ENCODE assay signal across 8 mouse cellular contexts in the genomic region with DNA sequence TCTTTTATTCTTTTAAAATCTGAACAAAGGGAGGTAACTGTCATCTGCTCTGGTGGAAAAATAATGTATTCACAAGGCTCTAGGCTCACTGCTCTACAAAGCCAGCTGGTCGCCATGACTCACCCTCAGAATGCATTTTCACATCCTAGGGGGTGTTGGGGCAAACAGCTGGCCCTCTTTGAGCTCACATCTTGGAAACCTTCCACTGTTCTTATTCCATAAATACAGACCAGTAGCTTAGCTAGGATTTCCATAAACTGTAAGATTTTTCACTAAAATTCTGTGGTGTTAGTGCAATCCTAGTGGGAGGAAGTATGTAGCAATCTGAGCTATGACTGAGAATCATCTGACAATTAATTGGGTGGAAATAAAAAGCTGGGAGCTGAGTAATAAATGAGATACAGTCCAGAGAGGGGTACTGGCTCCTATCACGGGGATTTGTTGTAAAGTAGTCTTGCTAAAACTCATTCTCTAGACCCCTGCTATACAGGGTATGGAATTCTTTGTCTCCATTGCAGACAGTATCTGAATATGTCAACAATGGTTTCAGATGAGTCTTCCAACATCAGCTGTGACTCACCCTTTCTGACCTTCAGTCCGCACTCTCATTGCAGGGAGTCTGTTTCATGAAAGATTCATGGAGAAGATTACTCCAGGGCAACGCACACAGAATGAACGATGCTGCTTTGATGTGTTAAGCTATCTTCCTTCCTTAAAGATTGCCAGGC.
DNase-seq lines count a peak whose midpoint lies in the region; ATAC-seq lines count a peak whose summit lies in the region.

No protein-coding gene starts in this region.

- 65% methylated on average over 5 of the region's 5 CpGs for WGBS in embryonic facial prominence, embryonic 14.5 days
- 80% methylated on average over 5 of the region's 5 CpGs for WGBS in embryonic facial prominence, embryonic 10.5 days
- WGBS in kidney, embryonic 15.5 days, result 59% methylated on average over 5 of the region's 5 CpGs

- no peak overlapping the region for H3K4me3 ChIP-seq in embryonic facial prominence, embryonic 14.5 days (ENCODE audit: low read depth, low read length)
- H3K4me3 ChIP-seq in embryonic facial prominence, embryonic 10.5 days, result no peak overlapping the region
- no peak overlapping the region for H3K4me3 ChIP-seq in kidney, embryonic 15.5 days (replicated peaks)

- no peak overlapping the region for H3K4me2 ChIP-seq in embryonic facial prominence, embryonic 14.5 days (ENCODE audit: low read depth, low read length)
- H3K4me2 ChIP-seq in kidney, embryonic 15.5 days, result no peak overlapping the region

- no peaks in the 10 kb centered on the region for H3K27me3 ChIP-seq in embryonic facial prominence, embryonic 14.5 days (replicated peaks; ENCODE audit: control insufficient read depth, insufficient read depth, low read length)
- no peaks in the 10 kb centered on the region for H3K27me3 ChIP-seq in embryonic facial prominence, embryonic 10.5 days (replicated peaks; ENCODE audit: low read depth, poor library complexity, severe bottlenecking)
- no peaks in the 10 kb centered on the region for H3K27me3 ChIP-seq in kidney, embryonic 15.5 days

- H3K36me3 ChIP-seq in embryonic facial prominence, embryonic 14.5 days (ENCODE audit: control insufficient read depth, insufficient read depth, low read length), result no peaks in the 10 kb centered on the region
- no peaks in the 10 kb centered on the region for H3K36me3 ChIP-seq in embryonic facial prominence, embryonic 10.5 days (replicated peaks)
- no peaks in the 10 kb centered on the region for H3K36me3 ChIP-seq in kidney, embryonic 15.5 days

- peak; percentile 30 for DNase-seq in embryonic facial prominence, embryonic 14.5 days (ENCODE audit: low spot score)
- no peak for DNase-seq in embryonic facial prominence, embryonic 10.5 days (ENCODE audit: low spot score)
- DNase-seq in 3T3-L1 (ENCODE audit: low read depth, low spot score), result peak; percentile 90
- peak; percentile 57 for DNase-seq in lung, postnatal 10 days
- DNase-seq in urinary bladder, postnatal 14 days (ENCODE audit: low spot score), result no peak
- DNase-seq in spleen, postnatal 4 days (ENCODE audit: low spot score in 2 of 2), result no peak

- no peak for ATAC-seq in embryonic facial prominence, embryonic 14.5 days (ENCODE audit: low read depth)
- ATAC-seq in frontal cortex, adult (ENCODE audit: low TSS enrichment), result peak; percentile 98
- no peak for ATAC-seq in kidney, embryonic 15.5 days (replicated peaks; ENCODE audit: low FRiP score)

- H3K27ac ChIP-seq in embryonic facial prominence, embryonic 14.5 days (replicated peaks; ENCODE audit: low read depth, low read length), result no peak overlapping the region
- H3K27ac ChIP-seq in embryonic facial prominence, embryonic 10.5 days (replicated peaks), result no peak overlapping the region
- H3K27ac ChIP-seq in kidney, embryonic 15.5 days, result no peak overlapping the region

- no peaks in the 10 kb centered on the region for H3K9me3 ChIP-seq in embryonic facial prominence, embryonic 14.5 days (ENCODE audit: control insufficient read depth, low read length)
- H3K9me3 ChIP-seq in embryonic facial prominence, embryonic 10.5 days, result no peaks in the 10 kb centered on the region
- no peaks in the 10 kb centered on the region for H3K9me3 ChIP-seq in kidney, embryonic 15.5 days (replicated peaks)

- H3K4me1 ChIP-seq in embryonic facial prominence, embryonic 14.5 days (ENCODE audit: control insufficient read depth, insufficient read depth, low read length), result peaks cover 6% of the 10 kb centered on the region; the same call in 1 of the 2 replicates
- H3K4me1 ChIP-seq in embryonic facial prominence, embryonic 10.5 days, result no peaks in the 10 kb centered on the region
- no peaks in the 10 kb centered on the region for H3K4me1 ChIP-seq in kidney, embryonic 15.5 days

- H3K9ac ChIP-seq in embryonic facial prominence, embryonic 14.5 days (ENCODE audit: low read depth, low read length), result no peak overlapping the region
- no peak overlapping the region for H3K9ac ChIP-seq in kidney, embryonic 15.5 days

Comparison
In these comparisons a context has a peak if more than half of its experiments do, and no peak if none do; other contexts are left out.
1. DNase-seq: peak in embryonic facial prominence, embryonic 14.5 days (single experiment), 3T3-L1 (single experiment) and lung, postnatal 10 days (single experiment); none in embryonic facial prominence, embryonic 10.5 days (single experiment), urinary bladder, postnatal 14 days (single experiment) and spleen, postnatal 4 days (0 of 2).